Mouse (Mus musculus): ENCODE measurements around the gene Calcoco1.
"Not testable (repeated sequence)": the region's sequence is repeated elsewhere in the genome, so short reads cannot be mapped to it uniquely, and the experiment has no call there.

The Calcoco1 gene

GRCm38 (mm10) chr15:102683670-102684069 is 38.3 kb downstream of the Calcoco1 start:
- DNase-seq = no peak

DNA sequence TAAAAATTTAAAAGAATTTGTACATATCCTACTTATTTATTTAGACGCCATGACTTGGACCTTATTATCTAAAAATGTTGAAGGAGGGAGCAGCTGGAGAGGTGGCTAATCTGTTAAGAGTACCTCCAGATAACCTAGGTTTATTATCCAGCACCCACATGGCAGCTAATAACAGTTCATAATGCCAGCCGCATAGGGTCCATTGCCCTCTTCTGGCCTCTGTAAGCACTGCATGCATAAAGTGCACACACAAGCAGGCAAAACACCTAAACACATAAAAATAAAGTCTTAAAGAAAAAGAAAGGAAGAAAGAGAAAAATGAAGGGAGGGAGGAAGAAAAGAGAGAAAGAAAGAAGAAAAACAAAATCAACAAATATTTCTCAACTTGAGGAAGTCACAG is 45.6 kb downstream of the Calcoco1 start:
- no peak for DNase-seq

GRCm38 (mm10) chr15:102673548-102673947 is 48.4 kb downstream of the Calcoco1 start:
- DNase-seq = peak; percentile 59

GRCm38 (mm10) chr15:102672215-102673071 is 49.5 kb downstream of the Calcoco1 start, which contains the start of gene Atp5g2:
TSS of gene Atp5g2 (minus strand) at chr15:102672352.
- peak; percentile 48 for DNase-seq

DNA sequence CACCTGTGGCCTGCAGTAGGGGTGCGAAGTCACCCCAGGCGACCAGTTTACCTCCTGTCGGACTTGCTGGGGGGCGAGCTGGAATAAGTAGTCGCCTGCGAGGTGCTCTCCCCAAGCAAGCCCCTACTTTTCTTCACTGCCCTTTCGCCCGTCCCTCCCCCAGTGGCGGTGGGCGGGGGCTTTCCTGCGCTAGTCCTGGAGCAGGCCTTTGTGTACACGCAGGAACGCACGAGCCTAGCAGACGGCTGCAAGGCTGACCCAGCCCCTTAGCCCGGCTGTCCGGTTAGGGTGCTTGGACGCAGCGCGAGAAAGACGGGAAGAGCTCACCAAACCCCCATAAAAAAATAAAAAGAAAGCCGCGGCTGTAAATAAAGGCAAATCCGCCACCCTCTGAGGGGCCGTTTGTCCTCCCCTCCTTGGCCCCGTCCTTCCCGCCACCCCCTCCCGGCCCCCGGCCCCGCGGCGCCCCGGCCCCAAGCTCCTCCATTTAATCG is 50.2 kb downstream of the Calcoco1 start:
- peak; percentile 74 for DNase-seq

GRCm38 (mm10) chr15:102670767-102671575 is 51.0 kb downstream of the Calcoco1 start:
- DNase-seq = peak; percentile 97

DNA sequence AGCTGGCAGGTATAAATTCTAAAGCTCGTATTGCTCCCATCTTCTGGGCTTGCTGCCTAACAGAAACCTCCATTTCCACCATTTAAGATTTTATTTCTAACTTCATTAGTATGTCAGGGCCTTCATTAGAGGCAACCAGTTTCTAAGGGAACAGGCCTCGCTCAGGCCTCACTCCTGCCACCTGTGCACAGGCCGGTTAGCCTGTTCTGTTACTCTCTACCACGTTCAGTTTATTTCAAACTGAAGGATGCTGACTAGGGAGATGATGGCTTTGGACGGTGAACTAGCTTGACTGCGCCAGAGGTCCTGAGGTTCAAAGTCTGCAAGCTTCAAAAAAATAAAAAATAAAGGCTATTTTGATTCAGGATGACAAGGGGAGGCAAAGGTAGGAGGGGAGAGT is 51.7 kb downstream of the Calcoco1 start:
- peak; percentile 18 for DNase-seq

DNA sequence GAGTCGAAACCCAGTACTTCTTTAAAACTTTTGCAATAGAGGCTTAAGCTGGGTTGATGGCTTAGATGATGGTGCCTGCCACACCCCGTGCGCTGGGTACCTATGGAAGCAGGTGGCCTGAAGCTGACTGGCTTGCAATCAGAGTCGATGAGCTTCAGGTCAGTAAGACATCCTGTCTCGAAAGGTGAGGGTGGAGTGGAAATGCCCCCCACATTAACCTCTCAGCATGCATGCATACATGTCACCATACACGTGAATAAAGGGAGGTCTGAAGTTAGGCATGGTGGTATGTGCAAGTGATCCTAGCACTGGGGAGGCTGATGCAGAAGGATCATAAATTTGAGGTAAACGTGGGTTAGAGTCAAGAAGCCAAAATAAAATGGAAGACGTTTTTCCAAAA is 52.4 kb downstream of the Calcoco1 start:
- no peak for DNase-seq

DNA sequence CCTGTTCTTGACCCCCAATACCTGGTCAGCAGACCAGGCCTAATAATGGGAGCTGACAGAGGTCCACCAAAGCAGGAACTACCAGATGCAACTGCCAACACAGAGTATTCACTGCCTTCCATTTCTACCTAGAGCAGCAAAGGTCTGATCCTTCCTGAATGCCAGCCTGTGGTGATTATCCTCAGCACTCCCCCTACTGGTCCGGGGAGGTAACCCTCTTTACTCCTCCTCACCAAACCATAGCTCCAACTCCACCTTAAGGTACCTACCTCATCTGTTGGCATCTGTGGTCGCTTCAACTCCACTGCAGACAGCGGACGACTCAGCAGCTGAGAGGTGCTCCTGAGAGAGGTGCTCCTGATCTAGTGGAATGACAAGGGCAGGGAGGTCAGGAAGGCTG is 56.5 kb downstream of the Calcoco1 start:
- peak; percentile 25 for DNase-seq

DNA sequence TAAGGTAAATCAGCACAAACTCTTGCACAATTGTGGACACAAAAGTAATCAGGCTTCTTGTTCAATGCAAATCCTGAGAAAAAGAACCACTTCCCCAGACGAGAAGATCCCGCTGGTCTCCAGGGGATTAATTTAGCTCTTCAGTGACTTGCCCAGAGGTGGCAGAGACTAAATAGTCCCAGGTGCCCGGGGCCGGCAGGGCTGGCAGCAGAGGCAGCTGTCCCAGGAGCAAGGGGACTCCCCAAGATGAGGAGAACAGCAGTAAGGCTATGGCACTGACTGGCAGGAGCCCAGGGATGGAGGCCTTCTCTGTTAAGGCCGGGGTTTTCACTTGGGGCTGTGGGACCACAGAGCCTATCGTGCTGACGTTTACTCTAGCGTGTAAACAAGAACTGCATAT is 58.2 kb downstream of the Calcoco1 start:
- no peak for DNase-seq

DNA sequence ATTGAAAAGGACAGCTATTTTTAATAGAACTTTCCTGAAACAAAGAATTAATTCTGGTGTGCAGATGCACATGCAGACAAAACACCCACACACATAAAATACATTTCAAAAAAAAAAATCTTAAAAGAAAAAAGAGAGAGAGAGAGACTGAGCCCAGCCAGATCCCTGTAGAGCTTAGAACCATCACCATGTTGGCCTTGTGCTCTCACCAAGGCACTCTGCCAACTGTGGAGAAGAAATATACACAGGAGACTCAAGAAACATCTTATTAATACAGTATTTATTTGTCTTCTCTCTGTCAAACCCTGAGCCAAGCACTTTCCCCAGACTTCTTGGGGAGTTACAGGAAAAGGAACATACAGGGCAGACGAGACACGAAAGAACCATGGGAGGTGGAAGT is 59.4 kb downstream of the Calcoco1 start:
- not testable (repeated sequence) for DNase-seq

- DNase-seq = no peak
Observed at GRCm38 (mm10) chr15:102657926-102658381, 64.0 kb downstream of the Calcoco1 start.

Data from right cerebral cortex, postnatal 25 days (tissue).